Mouse (Mus musculus): ENCODE measurements at regions not wholly inside any gene's neighbourhood (a gene's known extent, or its start where the extent isn't known, plus 50 kb on each side); places are given as distances from the start of the nearest gene placed in this dataset.

DNA sequence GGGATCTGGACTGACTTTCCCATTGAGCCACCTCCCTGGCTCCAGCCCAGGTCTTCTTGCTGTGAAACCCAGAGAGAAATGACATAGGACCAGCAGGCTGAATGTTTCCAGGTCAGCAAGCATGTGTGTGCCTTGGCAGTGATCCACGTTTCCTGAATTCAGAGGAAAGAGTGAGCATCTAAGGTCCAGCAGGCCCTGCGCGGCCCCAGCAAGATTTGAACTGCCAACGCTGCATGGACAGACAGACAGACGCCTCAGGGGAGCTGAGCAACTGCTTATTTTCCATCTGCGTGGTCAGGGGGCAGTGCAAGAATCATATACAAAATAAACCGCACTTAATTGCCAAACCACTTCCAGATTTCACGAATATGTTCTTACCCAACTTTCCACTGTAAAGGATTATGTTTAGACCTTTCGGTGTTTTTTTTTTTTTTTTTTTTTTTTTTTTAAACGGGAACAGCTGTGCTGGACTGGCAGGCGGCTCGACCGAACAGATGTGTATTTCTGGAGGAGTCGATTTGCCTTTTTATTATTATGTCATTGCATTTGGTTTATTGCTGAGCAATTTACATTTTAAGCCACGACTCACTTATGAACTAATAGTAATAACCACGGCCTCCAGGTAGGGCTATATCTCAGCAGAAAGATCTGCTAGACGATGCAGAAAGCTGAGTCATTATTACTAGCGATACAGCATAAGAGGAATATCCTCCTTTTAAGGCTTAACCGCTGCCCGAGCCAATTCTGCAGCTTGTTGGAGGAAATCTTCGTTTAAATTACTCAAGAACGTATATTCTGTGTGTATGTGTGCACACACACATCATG, 435.7 kb upstream of the Kazn start:
- Histone ChIP-seq H3K27ac (ENCODE audit: insufficient read depth, low read length) (no peak overlapping the region), H3K4me3 (ENCODE audit: extremely low read depth, insufficient read depth, insufficient read length) (no peak overlapping the region), H3K36me3 (ENCODE audit: control insufficient read depth, insufficient read depth, low read length) (no peaks in the 10 kb centered on the region), H3K27me3 (ENCODE audit: control insufficient read depth, insufficient read depth, low read length) (no peaks in the 10 kb centered on the region), H3K4me1 (ENCODE audit: control insufficient read depth, insufficient read depth, insufficient read length) (no peaks in the 10 kb centered on the region)
- WGBS = 79% methylated on average over 22 of the region's 22 CpGs
- TF ChIP-seq POLR2A (IDR thresholded peaks at IDR 0.05; ENCODE audit: low read depth, low read length) (no peak), CTCF (IDR thresholded peaks at IDR 0.05; ENCODE audit: extremely low read depth, insufficient read depth, insufficient read length, insufficient replicate concordance) (no peak)
- DNase-seq (ENCODE audit: low read depth in 1 of 2, low spot score in 2 of 2) = no peak

DNA sequence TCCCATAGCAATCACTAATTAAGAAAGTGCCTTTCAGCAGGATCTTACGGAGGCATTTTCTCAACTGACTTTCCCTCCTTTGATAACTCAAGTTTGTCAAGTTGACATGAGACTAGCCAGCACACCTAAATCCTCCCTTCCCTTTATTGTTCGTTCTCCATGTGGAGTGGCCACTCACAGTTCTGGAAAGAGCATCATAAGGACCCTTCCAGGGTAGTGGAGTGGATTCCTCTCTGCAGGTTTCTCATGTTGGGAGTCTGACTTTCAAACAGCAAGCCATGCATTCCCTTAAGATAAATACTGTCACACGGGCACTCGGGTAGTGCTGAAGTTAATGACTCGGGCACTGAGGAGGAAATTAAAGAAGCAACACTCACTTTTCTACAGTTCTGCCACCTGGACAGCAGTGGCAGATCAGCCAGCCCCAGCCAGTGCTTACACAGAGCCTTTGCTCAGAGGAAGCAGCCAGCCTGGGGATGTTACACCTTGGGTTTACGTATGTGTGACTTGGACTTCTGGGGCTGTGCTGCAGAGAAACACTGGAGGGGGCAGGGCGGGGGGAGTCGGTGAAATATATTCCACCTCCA, 432.8 kb upstream of the Kazn start:
- DNase-seq (ENCODE audit: low read depth in 1 of 2, low spot score in 2 of 2) = no peak
- H3K27ac ChIP-seq (ENCODE audit: insufficient read depth, low read length) = no peak overlapping the region
- H3K4me1 ChIP-seq (ENCODE audit: control insufficient read depth, insufficient read depth, insufficient read length) = no peaks in the 10 kb centered on the region
- 83% methylated on average over 8 of the region's 8 CpGs for WGBS
- TF ChIP-seq POLR2A (IDR thresholded peaks at IDR 0.05; ENCODE audit: low read depth, low read length) (no peak), CTCF (IDR thresholded peaks at IDR 0.05; ENCODE audit: extremely low read depth, insufficient read depth, insufficient read length, insufficient replicate concordance) (no peak)
- H3K36me3 ChIP-seq (ENCODE audit: control insufficient read depth, insufficient read depth, low read length) = no peaks in the 10 kb centered on the region
- H3K27me3 ChIP-seq (ENCODE audit: control insufficient read depth, insufficient read depth, low read length) = no peaks in the 10 kb centered on the region
- no peak overlapping the region for H3K4me3 ChIP-seq (ENCODE audit: extremely low read depth, insufficient read depth, insufficient read length)

- 60% methylated on average over 4 of the region's 4 CpGs for WGBS
- no peak overlapping the region for H3K4me3 ChIP-seq (ENCODE audit: extremely low read depth, insufficient read depth, insufficient read length)
- no peak overlapping the region for H3K27ac ChIP-seq (ENCODE audit: insufficient read depth, low read length)
- H3K4me1 ChIP-seq (ENCODE audit: control insufficient read depth, insufficient read depth, insufficient read length) = no peaks in the 10 kb centered on the region
- no peak for DNase-seq (ENCODE audit: low read depth in 1 of 2, low spot score in 2 of 2)
- H3K27me3 ChIP-seq (ENCODE audit: control insufficient read depth, insufficient read depth, low read length) = no peaks in the 10 kb centered on the region
- H3K36me3 ChIP-seq (ENCODE audit: control insufficient read depth, insufficient read depth, low read length) = no peaks in the 10 kb centered on the region
- TF ChIP-seq POLR2A (IDR thresholded peaks at IDR 0.05; ENCODE audit: low read depth, low read length) = no peak
- TF ChIP-seq CTCF (IDR thresholded peaks at IDR 0.05; ENCODE audit: extremely low read depth, insufficient read depth, insufficient read length, insufficient replicate concordance) = no peak
These were observed 425.6 kb upstream of the Kazn start for GRCm38 (mm10) chr4:142664781-142665180.

GRCm38 (mm10) chr4:142658156-142658555, 419.0 kb upstream of the Kazn start:
- 90% methylated on average over 6 of the region's 6 CpGs for WGBS

DNA sequence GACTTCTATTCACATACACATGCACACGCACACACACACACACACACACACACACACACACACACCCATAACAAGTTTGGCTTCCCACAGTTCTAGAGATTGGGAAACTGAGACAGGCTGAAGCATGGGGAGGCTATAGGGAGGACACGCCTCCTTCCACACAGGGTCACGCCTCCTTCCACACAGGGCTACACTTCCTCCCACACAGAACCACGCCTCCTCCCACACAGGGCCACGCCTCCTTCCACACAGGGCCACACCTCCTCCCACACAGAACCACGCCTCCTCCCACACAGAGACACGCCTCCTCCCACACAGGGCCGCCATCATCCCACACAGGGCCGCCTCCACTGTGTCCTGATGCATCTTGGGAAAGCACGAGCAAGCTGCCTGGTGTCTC, 401.9 kb upstream of the Kazn start:
- Histone ChIP-seq H3K36me3 (ENCODE audit: control insufficient read depth, insufficient read depth, low read length) (no peaks in the 10 kb centered on the region), H3K27me3 (ENCODE audit: control insufficient read depth, insufficient read depth, low read length) (no peaks in the 10 kb centered on the region), H3K4me1 (ENCODE audit: control insufficient read depth, insufficient read depth, insufficient read length) (no peaks in the 10 kb centered on the region), H3K27ac (ENCODE audit: insufficient read depth, low read length) (no peak overlapping the region), H3K4me3 (ENCODE audit: extremely low read depth, insufficient read depth, insufficient read length) (no peak overlapping the region)
- no peak for TF ChIP-seq POLR2A (IDR thresholded peaks at IDR 0.05; ENCODE audit: low read depth, low read length)
- no peak for TF ChIP-seq CTCF (IDR thresholded peaks at IDR 0.05; ENCODE audit: extremely low read depth, insufficient read depth, insufficient read length, insufficient replicate concordance)
- 88% methylated on average over 10 of the region's 10 CpGs for WGBS
- no peak for DNase-seq (ENCODE audit: low read depth in 1 of 2, low spot score in 2 of 2)

More at GRCm38 (mm10) chr4:142658156-142658555, 419.0 kb upstream of the Kazn start:
- H3K36me3 ChIP-seq (ENCODE audit: control insufficient read depth, insufficient read depth, low read length) = no peaks in the 10 kb centered on the region
- TF ChIP-seq POLR2A (IDR thresholded peaks at IDR 0.05; ENCODE audit: low read depth, low read length) (no peak), CTCF (IDR thresholded peaks at IDR 0.05; ENCODE audit: extremely low read depth, insufficient read depth, insufficient read length, insufficient replicate concordance) (no peak)
- no peak overlapping the region for H3K27ac ChIP-seq (ENCODE audit: insufficient read depth, low read length)
- H3K4me1 ChIP-seq (ENCODE audit: control insufficient read depth, insufficient read depth, insufficient read length) = no peaks in the 10 kb centered on the region
- no peaks in the 10 kb centered on the region for H3K27me3 ChIP-seq (ENCODE audit: control insufficient read depth, insufficient read depth, low read length)
- H3K4me3 ChIP-seq (ENCODE audit: extremely low read depth, insufficient read depth, insufficient read length) = no peak overlapping the region
- no peak for DNase-seq (ENCODE audit: low read depth in 1 of 2, low spot score in 2 of 2)

DNA sequence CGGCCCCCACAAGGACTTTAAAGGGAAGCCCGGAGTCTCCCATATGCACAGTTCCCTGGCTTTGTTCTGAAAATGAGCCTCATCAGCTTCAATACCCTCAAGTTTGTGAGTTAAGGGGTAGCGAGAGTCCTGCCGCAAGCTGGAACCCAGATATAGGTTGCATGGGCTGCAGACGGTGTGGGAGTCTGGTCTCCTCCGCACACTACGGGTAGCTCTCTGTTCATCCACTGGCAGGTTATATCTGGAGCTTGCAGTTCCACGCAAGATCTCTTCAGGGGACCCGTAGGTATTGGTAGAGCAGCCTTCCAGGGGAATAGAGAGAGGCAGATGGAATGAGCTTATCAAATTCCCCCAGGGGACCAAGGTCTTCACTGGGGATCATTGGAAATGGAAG, 400.1 kb upstream of the Kazn start:
- 86% methylated on average over 9 of the region's 9 CpGs for WGBS
- H3K36me3 ChIP-seq (ENCODE audit: control insufficient read depth, insufficient read depth, low read length) = no peaks in the 10 kb centered on the region
- no peak for TF ChIP-seq POLR2A (IDR thresholded peaks at IDR 0.05; ENCODE audit: low read depth, low read length)
- H3K4me3 ChIP-seq (ENCODE audit: extremely low read depth, insufficient read depth, insufficient read length) = no peak overlapping the region
- H3K4me1 ChIP-seq (ENCODE audit: control insufficient read depth, insufficient read depth, insufficient read length) = no peaks in the 10 kb centered on the region
- H3K27ac ChIP-seq (ENCODE audit: insufficient read depth, low read length) = no peak overlapping the region
- DNase-seq (ENCODE audit: low read depth in 1 of 2, low spot score in 2 of 2) = no peak
- H3K27me3 ChIP-seq (ENCODE audit: control insufficient read depth, insufficient read depth, low read length) = no peaks in the 10 kb centered on the region

DNA sequence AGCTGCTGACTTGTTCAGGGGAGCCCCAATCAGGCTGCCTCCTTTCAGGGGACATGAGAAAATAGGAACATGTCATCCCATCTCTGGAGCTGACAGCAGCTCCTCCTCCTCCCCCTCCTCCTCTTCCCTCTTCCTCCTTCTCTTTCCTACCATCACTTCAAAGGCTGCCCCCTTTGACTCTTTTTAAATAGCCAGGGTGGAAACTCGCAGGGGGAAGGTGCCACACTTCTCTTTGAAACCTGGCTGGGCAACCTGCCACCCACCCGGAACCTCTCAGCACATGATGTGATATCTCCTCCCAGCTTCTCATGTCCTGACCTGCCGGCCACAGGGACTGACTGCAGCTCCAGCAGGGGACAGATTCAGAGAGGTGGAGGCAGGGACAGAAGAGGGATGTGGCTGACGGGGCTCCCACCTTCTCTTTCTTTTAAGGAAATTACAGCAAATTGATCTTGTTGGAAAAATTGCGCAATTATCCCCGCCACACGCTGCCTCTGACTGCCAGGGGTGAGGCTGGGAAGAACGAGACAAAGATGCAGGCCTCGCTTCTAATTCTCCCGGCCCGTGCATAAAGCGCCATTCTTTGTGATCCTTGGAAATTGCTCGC, 399.6 kb upstream of the Kazn start:
- Histone ChIP-seq H3K4me3 (ENCODE audit: extremely low read depth, insufficient read depth, insufficient read length) (no peak overlapping the region), H3K27me3 (ENCODE audit: control insufficient read depth, insufficient read depth, low read length) (no peaks in the 10 kb centered on the region), H3K36me3 (ENCODE audit: control insufficient read depth, insufficient read depth, low read length) (no peaks in the 10 kb centered on the region), H3K27ac (ENCODE audit: insufficient read depth, low read length) (no peak overlapping the region), H3K4me1 (ENCODE audit: control insufficient read depth, insufficient read depth, insufficient read length) (no peaks in the 10 kb centered on the region)
- TF ChIP-seq CTCF (IDR thresholded peaks at IDR 0.05; ENCODE audit: extremely low read depth, insufficient read depth, insufficient read length, insufficient replicate concordance) (no peak), POLR2A (IDR thresholded peaks at IDR 0.05; ENCODE audit: low read depth, low read length) (no peak)
- no peak for DNase-seq (ENCODE audit: low read depth in 1 of 2, low spot score in 2 of 2)
- WGBS = 51% methylated on average over 13 of the region's 13 CpGs
